Mouse (Mus musculus) left cerebral cortex, postnatal 36 days (tissue): ENCODE results near the gene Ushbp1. TPM values are rescaled to one million over a fixed set of nuclear protein-coding genes. Genes with fewer than 3 reads are reported as not detected.

ENCODE experiments used
- total RNA-seq, 2 experiments: library from RNA; stranded (reverse); gene quantifications; 2 replicates each; pipeline ENCODE4 v1.2.3; 2021

Ushbp1 gene
- total RNA-seq, 2 experiments from 2014 or later = 3.4 to 4.9 TPM

Other genes with a start within 250 kb of the Ushbp1 start
- gene Myo9b, start 123.1 kb downstream of the Ushbp1 start, total RNA-seq = 10 to 100 TPM; 24.3 to 39.4 TPM
- gene Haus8, start 122.9 kb downstream of the Ushbp1 start, total RNA-seq = 10 to 100 TPM; 12.3 to 15.8 TPM
- gene Use1, start 29.0 kb downstream of the Ushbp1 start, total RNA-seq = 100 to 1,000 TPM; 104 to 119 TPM
- gene Ocel1, start 24.5 kb downstream of the Ushbp1 start, total RNA-seq = 10 to 100 TPM; 15.4 to 18.1 TPM
- gene Nr2f6, start 13.8 kb downstream of the Ushbp1 start, total RNA-seq = 10 to 100 TPM; 39.3 to 40.6 TPM
- 100 to 1,000 TPM; 101 to 116 TPM for gene Babam1, start 1.1 kb upstream of the Ushbp1 start, total RNA-seq
- under 1 TPM in 1 of 2 experiments, not detected in 1; 0.29 TPM for gene Ankle1, start 10.2 kb upstream of the Ushbp1 start, total RNA-seq
- 100 to 1,000 TPM; 303 to 342 TPM for gene Abhd8, start 67.9 kb upstream of the Ushbp1 start, total RNA-seq
- 10 to 100 TPM; 47.3 to 68.9 TPM for gene Mrpl34, start 69.2 kb upstream of the Ushbp1 start, total RNA-seq
- gene Dda1, start 73.4 kb upstream of the Ushbp1 start, total RNA-seq = 10 to 100 TPM; 70.7 to 78.7 TPM
- 10 to 100 TPM; 59.3 to 62.2 TPM for gene Ano8, start 90.2 kb upstream of the Ushbp1 start, total RNA-seq
- 10 to 100 TPM; 34.2 to 36.0 TPM for gene Gtpbp3, start 92.3 kb upstream of the Ushbp1 start, total RNA-seq
- gene Plvap, start 116.0 kb upstream of the Ushbp1 start, total RNA-seq = 1 to 10 TPM; 7.4 to 9.4 TPM
- not detected for gene Ccdc194, start 129.9 kb upstream of the Ushbp1 start, total RNA-seq
- 1 to 10 TPM; 3.5 to 4.8 TPM for gene Bst2, start 141.7 kb upstream of the Ushbp1 start, total RNA-seq
- 10 to 100 TPM; 37.8 to 43.0 TPM for gene Mvb12a, start 147.1 kb upstream of the Ushbp1 start, total RNA-seq
- not detected for gene Tmem221, start 163.1 kb upstream of the Ushbp1 start, total RNA-seq
- gene Nxnl1, start 170.8 kb upstream of the Ushbp1 start, total RNA-seq = under 1 TPM; 0.18 to 0.22 TPM
- gene Slc27a1, start 173.1 kb upstream of the Ushbp1 start, total RNA-seq = 100 to 1,000 TPM in 1 of 2 experiments, 10 to 100 TPM in 1; 94.7 to 109 TPM
- 10 to 100 TPM; 31.1 to 41.6 TPM for gene Pgls, start 196.4 kb upstream of the Ushbp1 start, total RNA-seq
- gene Fam129c, start 201.8 kb upstream of the Ushbp1 start, total RNA-seq = 1 to 10 TPM; 3.9 to 4.0 TPM
- gene Colgalt1, start 215.2 kb upstream of the Ushbp1 start, total RNA-seq = 10 to 100 TPM; 48.5 to 52.2 TPM